Mouse (Mus musculus) G1E (cell line): ENCODE results near the gene Fbxo28. TPM values are rescaled to one million over a fixed set of nuclear protein-coding genes. Genes with fewer than 3 reads are reported as not detected.

ENCODE experiments used
- ATAC-seq: 2 replicates; pipeline ENCODE4 v1.8.0; 2016; ENCODE audit warnings: mild to moderate bottlenecking; ENCODE audit not compliant: insufficient number of reproducible peaks, poor library complexity, low FRiP score, severe bottlenecking; ENCODE audit errors: extremely low read depth
- DNase-seq: peaks from one replicate; pipeline ENCODE4 v3.0.0; 2012; ENCODE audit warnings: low spot score
- H3K27me3 ChIP-seq: 2 replicates; pipeline ENCODE4 v1.6.1; 2012; ENCODE audit warnings: mild to moderate bottlenecking, low read length, inconsistent platforms; ENCODE audit not compliant: insufficient read depth
- H3K36me3 ChIP-seq: replicated peaks from 2 replicates; pipeline ENCODE3; 2012; ENCODE audit warnings: mild to moderate bottlenecking, inconsistent platforms
- H3K4me1 ChIP-seq: 2 replicates; pipeline ENCODE4 v1.6.1; 2012; ENCODE audit warnings: low read depth, low read length, inconsistent platforms, mixed read lengths; ENCODE audit not compliant: insufficient read depth
- H3K4me3 ChIP-seq: 2 replicates; pipeline ENCODE4 v1.5.1; 2012; ENCODE audit warnings: low read depth, mild to moderate bottlenecking, inconsistent platforms, low read length, moderate library complexity, mixed read lengths
- H3K9me3 ChIP-seq: replicated peaks from 2 replicates; pipeline ENCODE4 v1.6.1; 2012; ENCODE audit warnings: inconsistent platforms
- CTCF ChIP-seq: IDR thresholded peaks from 2 replicates; pipeline ENCODE4 v1.5.1; 2012; ENCODE audit warnings: low read depth, low read length, inconsistent platforms, mixed read lengths
- GATA1 ChIP-seq: IDR thresholded peaks from 2 replicates; pipeline ENCODE4 v1.6.1; 2012; ENCODE audit warnings: borderline replicate concordance, low read length, inconsistent platforms, mixed read lengths
- GATA2 ChIP-seq: IDR thresholded peaks from 2 replicates; pipeline ENCODE4 v1.6.1; 2012; ENCODE audit warnings: low read depth, low read length, inconsistent platforms, borderline replicate concordance
- POLR2AphosphoS5 ChIP-seq: IDR thresholded peaks from 2 replicates; pipeline ENCODE4 v1.6.1; 2012; ENCODE audit warnings: low read depth, low read length, inconsistent platforms; ENCODE audit not compliant: insufficient replicate concordance
- TAL1 ChIP-seq: conservative IDR thresholded peaks from 2 replicates; pipeline ENCODE4 v1.6.1; 2012; ENCODE audit warnings: low read depth, low read length, inconsistent platforms, mixed read lengths
- polyA plus RNA-seq: library from polyadenylated mRNA; stranded (reverse); fragments of >175 nt; gene quantifications from 2 replicates; pipeline ENCODE4 v1.2.3, GENCODE M21; 2012
- total RNA-seq, 2 experiments: library from RNA; stranded (forward) in 1 of 2; stranded (reverse) in 1 of 2; fragments of 200-1000 nt in 1 of 2; fragments of >200 nt in 1 of 2; fragmentation: Nextera tagmentation in 1 of 2; gene quantifications; 2 replicates each; pipeline ENCODE4 v1.2.3; 2014 to 2017

Fbxo28 gene
- total and polyA plus RNA-seq, 3 experiments, result 23.9 to 27.5 (median 26.5) TPM

GRCm38 (mm10) chr1:182313181-182313580 is 28.2 kb downstream of the Fbxo28 start:
- Histone ChIP-seq H3K9me3 (peaks cover 3% of the 10 kb centered on the region; the same call in 1 of the 2 replicates), H3K4me1 (no peaks in the 10 kb centered on the region), H3K27me3 (no peaks in the 10 kb centered on the region), H3K36me3 (peaks cover 73% of the 10 kb centered on the region), H3K4me3 (no peak overlapping the region)
- no peak for TF ChIP-seq GATA1
- TF ChIP-seq TAL1, result no peak
- no peak for TF ChIP-seq CTCF
- no peak for TF ChIP-seq GATA2
- TF ChIP-seq POLR2AphosphoS5, result no peak
- DNase-seq, result no peak
- no peak for ATAC-seq

GRCm38 (mm10) chr1:182311376-182311775 is 30.1 kb downstream of the Fbxo28 start:
- H3K4me3 ChIP-seq, result no peak overlapping the region
- DNase-seq (no peak), ATAC-seq (no peak)
- peaks cover 3% of the 10 kb centered on the region; the same call in 1 of the 2 replicates for H3K9me3 ChIP-seq
- TF ChIP-seq TAL1 (no peak), POLR2AphosphoS5 (no peak), GATA1 (no peak), CTCF (no peak)
- H3K36me3 ChIP-seq, result peaks cover 55% of the 10 kb centered on the region
- no peaks in the 10 kb centered on the region for H3K4me1 ChIP-seq
- H3K27me3 ChIP-seq, result no peaks in the 10 kb centered on the region

- no peak overlapping the region for H3K4me3 ChIP-seq
- TF ChIP-seq POLR2AphosphoS5 (no peak), TAL1 (no peak), GATA2 (no peak)
- no peaks in the 10 kb centered on the region for H3K27me3 ChIP-seq
- no peaks in the 10 kb centered on the region for H3K4me1 ChIP-seq
- DNase-seq (no peak), ATAC-seq (no peak)
- peaks cover 46% of the 10 kb centered on the region for H3K36me3 ChIP-seq
- H3K9me3 ChIP-seq, result peaks cover 3% of the 10 kb centered on the region; the same call in 1 of the 2 replicates
Observed at GRCm38 (mm10) chr1:182310316-182310715, 31.1 kb downstream of the Fbxo28 start.

- Histone ChIP-seq H3K4me1 (no peaks in the 10 kb centered on the region), H3K9me3 (peaks cover 3% of the 10 kb centered on the region; the same call in 1 of the 2 replicates), H3K27me3 (no peaks in the 10 kb centered on the region), H3K36me3 (peaks cover 37% of the 10 kb centered on the region), H3K4me3 (no peak overlapping the region)
- no peak for ATAC-seq
- no peak for DNase-seq
- no peak for TF ChIP-seq GATA1
- no peak for TF ChIP-seq GATA2
- no peak for TF ChIP-seq TAL1
- TF ChIP-seq POLR2AphosphoS5, result no peak
- no peak for TF ChIP-seq CTCF
Observed at GRCm38 (mm10) chr1:182309403-182309802, 32.0 kb downstream of the Fbxo28 start.

GRCm38 (mm10) chr1:182302916-182303315 is 38.5 kb downstream of the Fbxo28 start:
- Histone ChIP-seq H3K27me3 (peaks cover 12% of the 10 kb centered on the region), H3K36me3 (no peaks in the 10 kb centered on the region), H3K4me1 (no peaks in the 10 kb centered on the region), H3K9me3 (no peaks in the 10 kb centered on the region), H3K4me3 (no peak overlapping the region)
- DNase-seq, result no peak
- TF ChIP-seq GATA1 (no peak), CTCF (no peak), GATA2 (no peak), TAL1 (no peak), POLR2AphosphoS5 (no peak)
- no peak for ATAC-seq

GRCm38 (mm10) chr1:182302176-182302870 is 39.1 kb downstream of the Fbxo28 start:
- H3K4me3 ChIP-seq, result no peak overlapping the region
- ATAC-seq (no peak), DNase-seq (no peak)
- no peaks in the 10 kb centered on the region for H3K9me3 ChIP-seq
- H3K27me3 ChIP-seq, result peaks cover 14% of the 10 kb centered on the region
- H3K4me1 ChIP-seq, result no peaks in the 10 kb centered on the region
- H3K36me3 ChIP-seq, result no peaks in the 10 kb centered on the region
- no peak for TF ChIP-seq GATA1
- TF ChIP-seq TAL1, result no peak
- no peak for TF ChIP-seq CTCF
- TF ChIP-seq GATA2, result no peak
- TF ChIP-seq POLR2AphosphoS5, result no peak

GRCm38 (mm10) chr1:182297821-182298220 is 43.6 kb downstream of the Fbxo28 start:
- no peak for DNase-seq
- ATAC-seq, result no peak
- H3K4me3 ChIP-seq, result no peak overlapping the region
- TF ChIP-seq GATA1, result no peak
- TF ChIP-seq TAL1, result no peak
- TF ChIP-seq GATA2, result no peak
- no peak for TF ChIP-seq CTCF
- no peak for TF ChIP-seq POLR2AphosphoS5
- H3K9me3 ChIP-seq, result no peaks in the 10 kb centered on the region
- H3K4me1 ChIP-seq, result peaks cover 5% of the 10 kb centered on the region; the same call in 1 of the 2 replicates
- no peaks in the 10 kb centered on the region for H3K36me3 ChIP-seq
- peaks cover 25% of the 10 kb centered on the region for H3K27me3 ChIP-seq
